Mouse (Mus musculus): ENCODE data around the gene Bicral. TPM values are rescaled to one million over a fixed set of nuclear protein-coding genes. Genes with fewer than 3 reads are reported as not detected.

Gene Bicral
- polyA plus RNA-seq, 1 experiment from 2014 or later, result 4.6 TPM

DNA sequence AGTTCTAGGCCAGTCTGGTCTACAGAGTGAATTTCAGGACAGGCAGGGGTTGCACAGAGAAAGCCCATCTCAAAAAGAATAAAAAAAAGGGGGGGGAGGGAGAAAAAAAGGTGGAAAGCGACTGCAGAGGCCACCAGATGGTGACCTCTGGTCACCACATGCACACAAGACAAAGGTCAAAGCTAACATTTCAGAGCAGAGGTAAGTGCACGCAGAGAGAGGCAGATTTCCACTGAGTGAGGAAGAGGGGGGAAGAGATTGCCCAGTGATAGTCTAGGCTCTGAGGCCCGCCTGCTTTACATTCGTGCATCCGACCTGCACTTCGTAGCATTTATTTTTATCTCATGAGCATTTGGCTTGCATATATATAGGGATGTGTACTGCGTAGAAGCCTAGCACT lies 14.5 kb upstream of the Bicral start:
- no peaks in the 10 kb centered on the region for H3K27me3 ChIP-seq
- no peaks in the 10 kb centered on the region for H3K9me3 ChIP-seq
- 60% methylated on average over 7 of the region's 7 CpGs for WGBS
- 0 out of 2 replicates have a peak, but pooled peaks cover 16% of the 10 kb centered on the region for H3K4me1 ChIP-seq
- no peak overlapping the region for H3K27ac ChIP-seq
- no peak for ATAC-seq (ENCODE audit: insufficient number of reproducible peaks, insufficient read depth, low FRiP score, low TSS enrichment)
- no peak overlapping the region for H3K4me3 ChIP-seq
- H3K9ac ChIP-seq, result no peak overlapping the region
- no peak overlapping the region for H3K4me2 ChIP-seq (replicated peaks)
- H3K36me3 ChIP-seq, result no peaks in the 10 kb centered on the region

DNA sequence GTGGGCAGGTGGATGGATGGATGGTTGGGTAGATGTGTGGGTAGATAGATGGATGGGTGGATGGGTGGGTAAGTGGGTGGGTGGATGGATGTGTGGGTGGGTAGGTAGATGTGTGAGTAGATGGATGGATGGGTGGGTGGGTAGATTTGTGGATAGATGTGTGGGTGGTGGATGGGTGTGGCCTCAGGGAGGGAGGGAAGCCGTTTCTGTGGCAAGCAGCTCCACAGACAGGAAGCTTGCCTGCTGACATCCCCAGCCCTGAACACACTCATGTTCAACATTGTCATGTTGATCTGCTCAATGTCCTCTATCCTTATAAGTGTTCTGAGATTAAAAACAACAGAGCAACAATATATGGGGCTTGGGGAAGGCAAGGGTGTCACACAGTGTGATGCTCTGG lies 12.6 kb upstream of the Bicral start:
- H3K27me3 ChIP-seq, result no peaks in the 10 kb centered on the region
- no peak for ATAC-seq (ENCODE audit: insufficient number of reproducible peaks, insufficient read depth, low FRiP score, low TSS enrichment)
- H3K4me1 ChIP-seq, result 0 out of 2 replicates have a peak, but pooled peaks cover 10% of the 10 kb centered on the region
- no peak overlapping the region for H3K27ac ChIP-seq
- H3K36me3 ChIP-seq, result no peaks in the 10 kb centered on the region
- H3K4me2 ChIP-seq (replicated peaks), result no peak overlapping the region
- H3K4me3 ChIP-seq, result no peak overlapping the region
- H3K9me3 ChIP-seq, result no peaks in the 10 kb centered on the region
- no peak overlapping the region for H3K9ac ChIP-seq
- WGBS, result 78% methylated on average over 1 of the region's 1 CpGs

DNA sequence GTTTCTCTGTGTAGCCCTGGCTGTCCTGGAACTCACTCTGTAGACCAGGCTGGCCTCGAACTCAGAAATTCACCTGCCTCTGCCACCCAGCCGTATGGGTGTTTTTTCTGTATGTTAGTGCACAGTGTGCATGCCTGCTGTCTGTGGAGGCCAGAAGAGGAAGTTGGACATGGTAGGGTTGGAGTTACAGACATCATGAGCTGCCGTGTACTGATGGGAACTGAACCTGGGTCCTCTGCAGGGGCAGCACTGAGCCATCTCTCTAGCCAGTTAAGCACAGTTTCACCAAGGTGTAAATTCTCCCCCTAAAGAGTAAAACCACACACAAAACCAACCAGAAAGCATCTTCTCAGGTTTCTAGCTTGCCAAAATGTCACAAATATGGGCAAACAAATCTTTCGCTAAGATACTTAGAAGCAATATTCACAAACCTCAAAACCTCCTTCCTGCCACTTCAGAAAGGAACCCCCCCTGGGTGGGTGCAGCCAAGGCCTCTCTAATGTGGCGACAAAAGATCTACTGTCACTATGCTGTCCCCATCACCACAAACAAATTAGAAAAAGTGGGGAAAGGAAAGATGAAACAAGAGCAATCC lies 12.0 kb upstream of the Bicral start:
- 88% methylated on average over 5 of the region's 5 CpGs for WGBS
- Histone ChIP-seq H3K4me2 (replicated peaks) (no peak overlapping the region), H3K4me1 (0 out of 2 replicates have a peak, but pooled peaks cover 10% of the 10 kb centered on the region), H3K9me3 (no peaks in the 10 kb centered on the region), H3K4me3 (no peak overlapping the region), H3K27ac (no peak overlapping the region), H3K27me3 (no peaks in the 10 kb centered on the region), H3K36me3 (no peaks in the 10 kb centered on the region), H3K9ac (no peak overlapping the region)
- no peak for ATAC-seq (ENCODE audit: insufficient number of reproducible peaks, insufficient read depth, low FRiP score, low TSS enrichment)

DNA sequence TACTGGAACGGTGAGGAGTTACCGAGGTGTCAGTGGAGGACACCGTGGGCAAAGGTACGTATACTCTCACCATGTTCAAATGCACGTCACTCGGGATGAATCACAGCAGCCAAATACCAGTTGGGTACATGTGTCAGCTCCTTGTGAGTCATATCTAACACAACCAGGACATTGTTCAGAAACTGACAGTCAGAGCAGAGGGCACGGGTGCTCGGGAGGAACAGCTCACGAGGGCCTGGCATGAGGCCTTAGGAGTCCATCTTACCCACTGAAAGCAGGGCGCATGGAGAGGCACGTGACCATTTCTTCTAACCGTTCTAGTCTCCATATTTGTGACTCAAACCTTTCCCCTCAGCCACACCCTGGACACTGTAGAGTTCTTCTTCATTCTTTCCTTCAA lies 8.6 kb upstream of the Bicral start:
- Histone ChIP-seq H3K4me3 (no peak overlapping the region), H3K4me1 (no peaks in the 10 kb centered on the region), H3K9me3 (no peaks in the 10 kb centered on the region), H3K27me3 (no peaks in the 10 kb centered on the region), H3K4me2 (replicated peaks) (no peak overlapping the region), H3K9ac (no peak overlapping the region), H3K36me3 (no peaks in the 10 kb centered on the region), H3K27ac (no peak overlapping the region)
- WGBS, result 89% methylated on average over 12 of the region's 12 CpGs
- ATAC-seq (ENCODE audit: insufficient number of reproducible peaks, insufficient read depth, low FRiP score, low TSS enrichment), result no peak

DNA sequence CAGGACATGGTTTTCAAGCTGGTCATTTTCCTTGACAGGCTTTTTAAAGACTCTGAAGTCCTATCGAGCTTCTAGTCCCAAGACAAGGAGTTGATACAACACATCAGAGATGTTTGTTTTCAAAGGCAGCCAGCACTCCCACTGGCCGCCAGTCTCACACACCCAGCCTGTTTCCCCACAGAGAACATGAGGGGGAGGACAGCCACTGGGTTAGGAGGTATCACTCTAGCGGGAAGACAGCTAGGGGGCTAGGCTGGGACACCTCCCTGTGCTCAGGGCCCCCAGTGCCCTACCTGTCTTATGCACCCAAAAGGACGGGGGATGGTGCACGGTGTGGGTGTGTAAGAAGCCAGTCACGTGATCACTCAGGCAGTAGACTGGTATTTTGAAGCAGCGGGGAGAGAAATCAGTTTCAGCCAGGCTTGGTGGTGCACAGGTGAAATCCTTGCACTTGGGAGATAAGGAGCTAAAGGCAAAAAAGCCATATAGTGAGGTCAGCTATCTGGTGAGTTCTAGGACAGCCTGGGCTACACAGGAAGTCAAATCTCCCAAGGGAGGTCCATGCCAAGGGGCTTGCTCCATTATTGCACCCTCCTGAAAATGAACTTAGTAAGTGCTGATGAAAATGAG lies 6.4 kb upstream of the Bicral start:
- no peaks in the 10 kb centered on the region for H3K9me3 ChIP-seq
- H3K4me2 ChIP-seq (replicated peaks), result no peak overlapping the region
- no peak overlapping the region for H3K4me3 ChIP-seq
- ATAC-seq (ENCODE audit: insufficient number of reproducible peaks, insufficient read depth, low FRiP score, low TSS enrichment), result no peak
- no peaks in the 10 kb centered on the region for H3K36me3 ChIP-seq
- no peak overlapping the region for H3K27ac ChIP-seq
- no peak overlapping the region for H3K9ac ChIP-seq
- WGBS, result 71% methylated on average over 7 of the region's 7 CpGs
- H3K4me1 ChIP-seq, result no peaks in the 10 kb centered on the region
- no peaks in the 10 kb centered on the region for H3K27me3 ChIP-seq

DNA sequence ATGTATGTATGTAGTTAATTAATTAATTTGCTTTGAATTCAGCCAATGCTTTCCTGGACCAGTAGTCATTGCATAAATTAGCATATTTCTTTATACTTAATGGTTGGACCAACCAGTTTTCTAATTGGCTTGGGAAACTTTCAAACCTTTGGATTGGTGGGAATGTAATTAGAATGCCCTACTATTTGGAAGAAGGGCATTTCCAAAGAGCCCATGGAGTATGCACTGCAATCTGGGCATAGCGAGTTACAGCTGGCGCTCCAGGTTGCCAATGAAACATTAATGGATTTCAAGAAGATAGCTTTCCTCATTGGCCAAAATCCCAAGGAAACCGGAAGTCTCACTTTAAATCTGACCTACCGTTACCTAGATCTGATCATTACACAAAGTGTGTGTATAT lies 1.8 kb upstream of the Bicral start:
- no peak for ATAC-seq (ENCODE audit: insufficient number of reproducible peaks, insufficient read depth, low FRiP score, low TSS enrichment)
- Histone ChIP-seq H3K4me1 (peaks cover 6% of the 10 kb centered on the region; the same call in 1 of the 2 replicates), H3K9ac (no peak overlapping the region), H3K4me3 (no peak overlapping the region), H3K4me2 (replicated peaks) (no peak overlapping the region), H3K27ac (no peak overlapping the region), H3K27me3 (no peaks in the 10 kb centered on the region), H3K36me3 (no peaks in the 10 kb centered on the region), H3K9me3 (no peaks in the 10 kb centered on the region)
- WGBS, result 93% methylated on average over 4 of the region's 4 CpGs

DNA sequence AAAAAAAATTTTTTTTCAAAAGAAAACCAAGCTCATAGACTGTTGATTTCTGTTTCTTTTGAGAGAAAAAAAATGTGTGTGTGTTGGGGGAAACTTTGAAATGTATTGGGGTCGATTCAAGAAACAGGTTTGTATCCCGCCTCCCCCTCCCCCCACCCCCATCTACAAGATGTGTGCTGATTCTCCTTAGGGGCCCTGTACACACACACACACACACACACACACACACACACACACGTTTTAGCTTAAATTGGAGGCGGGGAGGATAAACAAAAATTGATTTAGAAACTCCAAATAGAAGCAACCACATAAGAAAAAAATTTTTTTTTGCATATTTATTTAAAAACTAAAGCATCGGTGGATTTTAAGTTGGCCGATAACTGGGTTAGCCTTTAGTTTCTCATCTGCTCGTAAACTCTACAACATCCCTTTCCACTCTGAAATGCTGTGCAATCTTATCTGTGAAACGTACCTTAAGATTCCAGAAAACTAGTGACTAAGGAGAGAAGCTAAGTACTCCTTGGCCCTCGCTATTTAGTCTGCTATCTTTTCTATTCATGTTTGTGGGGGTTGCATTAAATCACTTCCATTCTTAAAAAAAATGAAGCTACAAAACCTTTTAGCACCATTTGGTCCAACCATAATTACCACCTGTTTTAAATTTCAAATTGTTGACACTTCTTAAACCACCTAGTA lies 615 bp upstream of the Bicral start:
- H3K4me1 ChIP-seq, result peaks cover 14% of the 10 kb centered on the region
- peak overlapping the region; percentile 94 for H3K4me3 ChIP-seq
- peak overlapping the region; percentile 100 for H3K9ac ChIP-seq
- no peaks in the 10 kb centered on the region for H3K36me3 ChIP-seq
- no peaks in the 10 kb centered on the region for H3K27me3 ChIP-seq
- no peaks in the 10 kb centered on the region for H3K9me3 ChIP-seq
- WGBS, result 18% methylated on average over 9 of the region's 9 CpGs
- peak overlapping the region; percentile 100 for H3K27ac ChIP-seq
- peak overlapping the region; percentile 63 for H3K4me2 ChIP-seq (replicated peaks)
- no peak for ATAC-seq (ENCODE audit: insufficient number of reproducible peaks, insufficient read depth, low FRiP score, low TSS enrichment)

DNA sequence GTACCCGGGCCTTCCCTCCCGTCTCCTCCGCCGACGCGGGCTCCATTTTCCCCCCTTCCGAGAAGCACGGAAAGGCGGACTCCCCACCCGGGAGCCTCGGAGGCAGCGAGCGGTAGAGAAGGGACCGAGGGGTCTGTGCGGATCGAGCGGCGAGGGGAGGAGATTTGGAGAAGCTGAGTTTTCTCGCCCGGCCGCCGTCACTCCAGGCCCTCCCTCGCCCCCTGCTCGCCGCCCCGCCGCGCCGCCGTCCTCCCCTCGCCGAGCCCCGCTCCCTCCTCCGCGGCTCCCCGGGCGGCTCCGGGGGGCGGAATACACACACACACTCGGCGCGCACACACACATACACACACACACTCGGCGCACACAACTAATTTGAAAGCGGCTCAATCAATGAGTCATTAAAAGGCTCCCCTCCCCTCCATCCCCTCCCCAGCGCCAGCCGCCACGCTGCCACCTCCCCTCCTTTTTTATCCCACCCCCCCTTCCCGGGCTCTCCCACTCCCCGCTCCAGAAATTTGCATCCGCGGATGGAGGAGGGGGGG lies 850 bp downstream of the Bicral start:
- H3K9me3 ChIP-seq, result no peaks in the 10 kb centered on the region
- under 1% methylated on average over 49 of the region's 52 CpGs for WGBS

DNA sequence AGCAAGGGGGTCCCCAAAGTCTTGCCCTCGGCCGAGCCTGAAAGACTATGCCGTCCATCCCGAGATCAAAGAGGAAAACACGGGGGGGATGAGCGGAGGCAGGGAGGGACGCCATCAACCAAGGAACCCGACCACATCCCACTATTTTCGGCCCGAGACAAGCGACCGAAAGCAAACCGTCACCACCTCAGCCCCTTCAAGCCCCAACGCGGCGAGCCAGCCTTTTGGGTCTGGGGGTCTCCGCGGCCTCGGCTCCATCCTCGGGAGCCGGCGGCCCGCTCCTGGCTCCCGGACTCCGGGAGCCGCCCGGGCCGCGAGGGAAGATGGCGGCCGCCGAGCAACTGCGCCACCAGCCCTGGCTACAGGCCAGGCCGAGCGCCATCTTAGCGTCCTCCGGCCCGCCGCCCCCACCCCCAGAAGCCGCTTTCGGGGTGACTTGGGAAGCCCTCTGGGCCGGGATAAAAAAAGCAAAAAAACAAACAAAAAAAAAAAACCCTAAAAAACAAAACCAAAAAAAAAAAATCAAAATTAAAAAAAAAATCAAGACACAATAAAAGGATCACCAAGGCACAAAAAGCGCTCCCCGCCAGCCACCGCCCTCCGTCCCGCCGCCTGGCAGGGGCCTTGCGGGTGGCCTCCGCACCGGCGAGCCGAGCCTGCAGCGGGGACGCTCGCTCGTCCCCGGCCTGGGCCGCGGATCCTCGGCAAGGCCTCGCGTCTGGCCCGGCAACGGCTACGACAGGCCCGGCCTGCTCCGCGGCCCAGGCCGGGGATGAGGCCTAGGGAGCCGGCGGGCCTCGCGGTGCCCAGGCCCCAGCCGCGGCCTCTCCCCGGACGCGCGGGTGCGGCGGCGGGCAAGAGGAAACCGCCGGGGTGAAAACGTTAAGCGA lies 1.6 kb downstream of the Bicral start:
- Histone ChIP-seq H3K27ac (peak overlapping the region; percentile 100), H3K4me2 (replicated peaks) (peak overlapping the region; percentile 63), H3K36me3 (no peaks in the 10 kb centered on the region), H3K27me3 (no peaks in the 10 kb centered on the region), H3K4me1 (peaks cover 22% of the 10 kb centered on the region), H3K9ac (peak overlapping the region; percentile 100), H3K9me3 (no peaks in the 10 kb centered on the region), H3K4me3 (peak overlapping the region; percentile 94)
- under 1% methylated on average over 85 of the region's 87 CpGs for WGBS
- no peak for ATAC-seq (ENCODE audit: insufficient number of reproducible peaks, insufficient read depth, low FRiP score, low TSS enrichment)

More for the DNA sequence above, 850 bp downstream of the Bicral start:
- H3K4me2 ChIP-seq (replicated peaks), result peak overlapping the region; percentile 63
- ATAC-seq (ENCODE audit: insufficient number of reproducible peaks, insufficient read depth, low FRiP score, low TSS enrichment), result peak; percentile 84
- peak overlapping the region; percentile 100 for H3K27ac ChIP-seq
- H3K4me3 ChIP-seq, result peak overlapping the region; percentile 94
- H3K27me3 ChIP-seq, result no peaks in the 10 kb centered on the region
- H3K9ac ChIP-seq, result peak overlapping the region; percentile 100
- peaks cover 22% of the 10 kb centered on the region for H3K4me1 ChIP-seq
- no peaks in the 10 kb centered on the region for H3K36me3 ChIP-seq

DNA sequence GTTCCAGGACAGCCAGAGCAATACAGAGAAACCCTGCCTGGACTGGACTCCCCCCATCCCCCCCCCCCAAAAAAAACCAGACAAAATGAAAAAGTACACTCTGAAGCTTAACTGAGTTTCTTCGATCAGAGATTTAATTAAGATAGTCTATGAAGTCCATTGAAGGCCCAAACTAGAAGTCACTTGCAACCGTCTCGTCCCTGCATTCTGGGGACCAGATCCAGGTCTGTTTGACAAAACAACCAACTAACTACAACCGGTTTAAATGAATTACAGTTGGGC lies 2.2 kb downstream of the Bicral start:
- H3K27me3 ChIP-seq, result no peaks in the 10 kb centered on the region
- peaks cover 22% of the 10 kb centered on the region for H3K4me1 ChIP-seq
- 9% methylated on average over 4 of the region's 4 CpGs for WGBS
- peak overlapping the region; percentile 100 for H3K9ac ChIP-seq
- peak overlapping the region; percentile 100 for H3K27ac ChIP-seq
- H3K9me3 ChIP-seq, result no peaks in the 10 kb centered on the region
- peak overlapping the region; percentile 94 for H3K4me3 ChIP-seq
- no peaks in the 10 kb centered on the region for H3K36me3 ChIP-seq
- no peak for ATAC-seq (ENCODE audit: insufficient number of reproducible peaks, insufficient read depth, low FRiP score, low TSS enrichment)
- H3K4me2 ChIP-seq (replicated peaks), result peak overlapping the region; percentile 63

DNA sequence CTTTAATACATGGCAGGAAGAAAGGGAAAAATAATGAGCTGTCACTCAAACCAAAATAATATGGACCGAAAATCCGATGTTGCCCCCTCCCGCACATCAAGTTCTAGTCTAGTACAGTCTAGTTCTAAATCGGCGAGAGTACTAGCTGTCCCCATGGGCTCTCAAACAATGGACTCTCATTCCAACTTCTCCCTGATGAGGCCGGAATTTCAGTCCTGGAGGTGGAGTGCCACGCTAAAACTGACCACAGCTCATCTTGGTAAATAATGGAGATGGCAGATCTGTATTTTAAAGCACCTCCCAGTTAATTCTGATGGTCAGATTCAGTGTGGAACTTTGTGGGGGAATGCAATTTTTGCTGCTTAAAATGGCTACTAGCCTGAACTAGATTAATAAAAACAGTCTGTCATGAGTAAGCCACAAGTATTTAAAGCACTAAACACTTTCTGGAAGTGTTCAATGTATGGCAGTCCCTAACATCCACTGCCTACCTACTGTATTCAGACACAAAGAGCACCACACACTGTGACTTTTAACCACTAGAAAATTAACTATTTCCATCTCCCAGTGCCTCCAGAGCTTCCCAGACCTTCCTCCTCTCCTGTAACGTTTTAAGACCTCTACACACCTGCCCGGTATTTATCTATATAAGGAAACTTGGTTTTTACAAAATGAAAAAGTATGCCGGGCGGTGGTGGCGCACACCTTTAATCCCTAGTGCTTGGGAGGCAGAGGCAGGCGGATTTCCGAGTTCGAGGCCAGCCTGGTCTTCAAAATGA lies 2.8 kb downstream of the Bicral start:
- WGBS, result 63% methylated on average over 15 of the region's 15 CpGs

More for the DNA sequence above, 2.8 kb downstream of the Bicral start:
- H3K36me3 ChIP-seq, result no peaks in the 10 kb centered on the region
- H3K9me3 ChIP-seq, result no peaks in the 10 kb centered on the region
- H3K4me1 ChIP-seq, result peaks cover 22% of the 10 kb centered on the region
- no peak for ATAC-seq (ENCODE audit: insufficient number of reproducible peaks, insufficient read depth, low FRiP score, low TSS enrichment)
- no peaks in the 10 kb centered on the region for H3K27me3 ChIP-seq
- H3K27ac ChIP-seq, result peak overlapping the region; percentile 100
- peak overlapping the region; percentile 100 for H3K9ac ChIP-seq
- H3K4me2 ChIP-seq (replicated peaks), result peak overlapping the region; percentile 63
- H3K4me3 ChIP-seq, result peak overlapping the region; percentile 94
